Mouse (Mus musculus): Measurements from ENCODE around the gene Nsun2.

- TF ChIP-seq CTCF (IDR thresholded peaks at IDR 0.05; ENCODE audit: low read depth) (no peak), EP300 (IDR thresholded peaks at IDR 0.05; ENCODE audit: low read depth) (no peak)
These were observed 52.3 kb downstream of the Nsun2 start for GRCm38 (mm10) chr13:69585828-69586227.
